Mouse (Mus musculus): ENCODE measurements around the gene Olfr1024. TPM values are rescaled to one million over a fixed set of nuclear protein-coding genes. Genes with fewer than 3 reads are reported as not detected.

Olfr1024 gene
- not detected in 2 replicates for polyA plus RNA-seq (2015; fragmentation: Nextera tagmentation; extraction: Ambion mirVana)

DNA sequence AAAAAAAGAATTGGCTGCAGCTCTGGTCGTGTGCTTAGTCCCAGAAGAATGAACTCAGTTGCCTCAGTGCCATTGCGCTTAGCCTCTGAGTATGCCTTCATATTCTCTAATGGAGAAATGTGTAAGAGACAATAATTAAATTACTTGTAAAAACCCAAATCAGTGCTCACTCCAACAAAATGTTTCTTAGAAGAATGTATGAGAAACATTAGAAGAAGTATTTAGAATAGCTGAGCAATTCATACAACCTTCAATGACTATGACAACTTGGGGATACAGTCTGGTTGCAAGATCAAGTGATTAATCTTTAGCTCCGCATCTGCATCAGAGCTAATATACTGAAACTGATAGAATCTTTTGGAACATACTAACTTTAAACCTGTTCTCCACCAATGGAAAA is at the start of gene Olfr1024:
Gene Olfr1024, minus strand, starts transcription at position 101 of the 400 bp plus-strand sequence.
- Histone ChIP-seq H3K27ac (replicated peaks) (no peak within 1 kb of the TSS), H3K4me1 (replicated peaks) (no peaks in the 10 kb centered on the region), H3K27me3 (no peaks in the 10 kb centered on the region), H3K9me3 (no peaks in the 10 kb centered on the region; the same call in 1 of the 2 replicates), H3K4me3 (no peak within 1 kb of the TSS), H3K4me2 (no peak within 1 kb of the TSS), H3K36me3 (no peaks in the 10 kb centered on the region), H3K9ac (no peak within 1 kb of the TSS)
- WGBS: 89% methylated on average over 3 of the region's 3 CpGs
- ATAC-seq (ENCODE audit: low FRiP score, low read depth): no peak

DNA sequence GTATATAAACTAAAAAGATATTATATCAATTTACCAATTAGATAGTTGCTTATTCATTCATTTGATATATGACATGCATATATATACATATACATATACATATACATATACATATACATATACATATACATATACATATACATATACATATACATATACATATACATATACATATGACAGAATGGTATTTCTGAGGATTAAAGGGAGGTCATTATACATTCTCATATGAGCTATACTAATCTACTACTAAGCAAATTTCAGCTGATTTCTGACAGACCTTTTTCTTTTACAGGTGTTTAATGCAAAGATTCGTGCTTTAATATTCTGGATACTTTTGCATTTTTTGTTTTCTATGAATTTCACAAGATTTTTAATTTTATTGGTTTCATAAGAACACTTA is 45.3 kb upstream of the Olfr1024 start, which contains the start of gene Olfr1028:
Gene Olfr1028, plus strand, starts transcription at position 301 of the 400 bp plus-strand sequence.
- no peak within 1 kb of the TSS for H3K27ac ChIP-seq (replicated peaks)
- no peaks in the 10 kb centered on the region for H3K36me3 ChIP-seq
- H3K9ac ChIP-seq: no peak within 1 kb of the TSS
- no peaks in the 10 kb centered on the region for H3K4me1 ChIP-seq (replicated peaks)
- WGBS: 79% methylated on average over 1 of the region's 1 CpGs
- H3K9me3 ChIP-seq: no peaks in the 10 kb centered on the region
- no peak within 1 kb of the TSS for H3K4me2 ChIP-seq
- H3K27me3 ChIP-seq: no peaks in the 10 kb centered on the region
- no peak for ATAC-seq (ENCODE audit: low FRiP score, low read depth)
- no peak within 1 kb of the TSS for H3K4me3 ChIP-seq

DNA sequence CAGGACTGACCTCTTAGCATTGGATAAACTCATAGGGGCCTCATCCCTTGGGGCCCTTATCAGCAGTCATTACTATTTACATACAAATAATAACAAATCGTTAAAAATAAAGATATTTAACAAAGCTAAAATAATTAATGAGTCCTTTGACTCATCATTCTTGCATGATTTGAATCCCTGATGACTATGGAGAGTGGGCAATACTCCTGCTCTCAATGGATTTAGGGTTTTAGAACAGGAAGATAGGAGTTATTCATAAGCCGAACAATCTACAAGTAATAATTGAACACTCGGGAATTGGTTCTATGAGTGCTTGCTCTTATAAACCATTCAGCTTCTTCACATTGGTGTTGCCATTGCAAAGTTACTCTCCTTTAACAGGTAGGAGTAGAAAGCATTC is 16.4 kb upstream of the Olfr1024 start, which contains the start of gene Olfr1026:
Gene Olfr1026, plus strand, starts transcription at position 301 of the 400 bp plus-strand sequence.
- no peak for ATAC-seq (ENCODE audit: low FRiP score, low read depth)
- H3K4me2 ChIP-seq: no peak within 1 kb of the TSS
- no peaks in the 10 kb centered on the region for H3K27me3 ChIP-seq
- no peak within 1 kb of the TSS for H3K4me3 ChIP-seq
- H3K36me3 ChIP-seq: no peaks in the 10 kb centered on the region
- H3K27ac ChIP-seq (replicated peaks): no peak within 1 kb of the TSS
- no peaks in the 10 kb centered on the region for H3K4me1 ChIP-seq (replicated peaks)
- 94% methylated on average over 3 of the region's 3 CpGs for WGBS
- H3K9ac ChIP-seq: no peak within 1 kb of the TSS
- H3K9me3 ChIP-seq: no peaks in the 10 kb centered on the region

DNA sequence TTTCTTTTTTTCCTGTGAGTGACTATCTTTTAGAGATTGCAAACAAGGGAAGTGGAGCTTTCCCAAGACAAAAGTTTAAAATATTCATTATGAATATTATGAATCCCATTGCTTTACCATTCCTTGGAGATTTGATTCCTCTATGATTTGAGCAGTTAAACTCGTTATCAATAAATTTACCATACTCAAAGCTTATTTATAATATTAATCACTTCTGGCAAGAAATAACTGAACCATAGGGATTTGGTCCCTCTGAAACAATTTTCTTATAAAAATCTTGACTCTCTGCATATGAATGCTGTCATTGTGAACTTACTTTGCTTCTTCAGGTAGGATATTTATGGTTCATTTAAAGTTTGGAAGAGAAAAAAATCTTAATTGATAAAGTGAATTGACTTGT is 10.0 kb upstream of the Olfr1024 start, which contains the start of gene Olfr1025-ps1:
Gene Olfr1025-ps1, plus strand, starts transcription at position 301 of the 400 bp plus-strand sequence.
- 54% methylated on average over 1 of the region's 1 CpGs for WGBS
- no peak within 1 kb of the TSS for H3K4me3 ChIP-seq
- ATAC-seq (ENCODE audit: low FRiP score, low read depth): no peak
- no peak within 1 kb of the TSS for H3K4me2 ChIP-seq
- no peak within 1 kb of the TSS for H3K9ac ChIP-seq
- H3K9me3 ChIP-seq: no peaks in the 10 kb centered on the region
- H3K4me1 ChIP-seq (replicated peaks): no peaks in the 10 kb centered on the region
- H3K27ac ChIP-seq (replicated peaks): no peak within 1 kb of the TSS
- H3K27me3 ChIP-seq: no peaks in the 10 kb centered on the region
- H3K36me3 ChIP-seq: no peaks in the 10 kb centered on the region

DNA sequence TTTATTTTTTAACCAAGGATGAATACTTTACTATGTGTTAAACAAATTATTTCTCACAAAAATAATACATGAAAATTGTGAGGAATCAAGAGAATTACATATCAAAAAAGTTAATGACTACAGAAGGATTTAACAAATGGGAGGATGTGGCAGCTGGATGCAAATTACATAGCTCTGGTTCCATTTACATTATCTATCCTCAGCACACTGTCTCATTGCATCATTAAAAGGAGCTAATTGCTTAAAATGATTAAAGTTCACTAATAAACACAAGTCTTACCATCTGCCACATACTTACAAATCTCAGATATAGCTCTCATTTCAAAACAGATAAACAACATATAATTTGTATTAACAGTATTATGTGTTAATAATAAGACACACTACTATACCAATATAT is 8.3 kb upstream of the Olfr1024 start:
- Histone ChIP-seq H3K36me3 (no peaks in the 10 kb centered on the region), H3K4me1 (replicated peaks) (no peaks in the 10 kb centered on the region), H3K4me3 (no peak overlapping the region), H3K9me3 (no peaks in the 10 kb centered on the region), H3K4me2 (no peak overlapping the region), H3K9ac (no peak overlapping the region), H3K27me3 (no peaks in the 10 kb centered on the region), H3K27ac (replicated peaks) (no peak overlapping the region)
- no peak for ATAC-seq (ENCODE audit: low FRiP score, low read depth)

DNA sequence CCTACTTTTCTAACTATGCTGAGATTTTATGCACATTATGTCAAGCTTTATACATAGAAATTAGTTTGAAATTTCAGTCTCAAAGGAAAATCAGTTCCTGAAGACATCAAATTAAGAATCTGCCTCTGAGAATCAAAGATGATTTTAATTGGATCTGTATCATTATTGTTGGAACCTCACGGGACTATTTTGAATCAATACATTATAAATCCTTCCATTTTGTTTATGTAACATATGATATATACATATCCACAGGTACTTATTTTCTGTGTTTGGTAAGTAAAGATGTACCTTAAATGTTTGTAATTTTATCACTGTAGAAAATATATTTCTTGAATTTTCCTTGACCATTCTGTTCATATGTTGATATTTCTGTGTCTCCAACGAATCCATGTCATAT is 19.5 kb downstream of the Olfr1024 start, which contains the start of gene Olfr1023:
Gene Olfr1023, plus strand, starts transcription at position 301 of the 400 bp plus-strand sequence.
- H3K4me3 ChIP-seq: no peak within 1 kb of the TSS
- WGBS: 83% methylated on average over 2 of the region's 2 CpGs
- ATAC-seq (ENCODE audit: low FRiP score, low read depth): no peak
- no peak within 1 kb of the TSS for H3K4me2 ChIP-seq
- H3K4me1 ChIP-seq (replicated peaks): no peaks in the 10 kb centered on the region
- no peak within 1 kb of the TSS for H3K27ac ChIP-seq (replicated peaks)
- H3K9me3 ChIP-seq: no peaks in the 10 kb centered on the region
- H3K36me3 ChIP-seq: no peaks in the 10 kb centered on the region
- no peaks in the 10 kb centered on the region for H3K27me3 ChIP-seq
- no peak within 1 kb of the TSS for H3K9ac ChIP-seq

DNA sequence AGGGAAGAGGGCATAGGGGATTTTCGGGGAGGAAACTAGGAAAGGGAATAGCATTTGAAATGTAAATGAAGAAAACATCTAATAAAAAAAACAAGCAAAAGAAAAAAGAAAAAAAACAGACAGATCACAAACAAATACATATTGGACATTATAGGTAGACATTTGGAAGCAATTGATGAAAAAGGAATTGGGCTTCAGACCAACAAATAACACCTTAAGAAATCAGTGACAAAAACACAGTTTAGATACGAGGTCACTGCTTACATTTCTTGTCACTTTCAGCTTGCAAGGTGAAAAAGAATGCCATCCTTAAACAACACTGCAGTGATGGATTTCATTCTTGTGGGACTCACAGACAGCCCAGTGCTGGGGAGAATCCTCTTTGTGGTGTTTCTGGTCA is 36.6 kb downstream of the Olfr1024 start, which contains the start of gene Olfr1022:
Gene Olfr1022, plus strand, starts transcription at position 301 of the 400 bp plus-strand sequence.
- Histone ChIP-seq H3K36me3 (no peaks in the 10 kb centered on the region), H3K27ac (replicated peaks) (no peak within 1 kb of the TSS), H3K27me3 (no peaks in the 10 kb centered on the region), H3K4me1 (replicated peaks) (no peaks in the 10 kb centered on the region), H3K9ac (no peak within 1 kb of the TSS), H3K4me2 (no peak within 1 kb of the TSS), H3K4me3 (no peak within 1 kb of the TSS), H3K9me3 (no peaks in the 10 kb centered on the region)
- WGBS: 73% methylated on average over 2 of the region's 2 CpGs
- ATAC-seq (ENCODE audit: low FRiP score, low read depth): no peak

Other genes starting within 250 kb of the Olfr1024 start
- gene Olfr154, start 240.6 kb downstream of the Olfr1024 start, polyA plus RNA-seq (2015; fragmentation: Nextera tagmentation; extraction: Ambion mirVana): not detected in 2 replicates
- not detected in 2 replicates for gene Olfr1006, start 226.3 kb downstream of the Olfr1024 start, polyA plus RNA-seq (2015; fragmentation: Nextera tagmentation; extraction: Ambion mirVana)
- not detected in 2 replicates for gene Olfr1008, start 215.6 kb downstream of the Olfr1024 start, polyA plus RNA-seq (2015; fragmentation: Nextera tagmentation; extraction: Ambion mirVana)
- gene Olfr1009, start 189.6 kb downstream of the Olfr1024 start, polyA plus RNA-seq (2015; fragmentation: Nextera tagmentation; extraction: Ambion mirVana): not detected in 2 replicates
- gene Olfr1012, start 142.3 kb downstream of the Olfr1024 start, polyA plus RNA-seq (2015; fragmentation: Nextera tagmentation; extraction: Ambion mirVana): not detected in 2 replicates
- gene Olfr1013, start 138.0 kb downstream of the Olfr1024 start, polyA plus RNA-seq (2015; fragmentation: Nextera tagmentation; extraction: Ambion mirVana): not detected in 2 replicates
- not detected in 2 replicates for gene Olfr1014, start 132.3 kb downstream of the Olfr1024 start, polyA plus RNA-seq (2015; fragmentation: Nextera tagmentation; extraction: Ambion mirVana)
- not detected in 2 replicates for gene Olfr1015, start 123.0 kb downstream of the Olfr1024 start, polyA plus RNA-seq (2015; fragmentation: Nextera tagmentation; extraction: Ambion mirVana)
- gene Olfr1016, start 102.5 kb downstream of the Olfr1024 start, polyA plus RNA-seq (2015; fragmentation: Nextera tagmentation; extraction: Ambion mirVana): not detected in 2 replicates
- gene Olfr1018, start 86.6 kb downstream of the Olfr1024 start, polyA plus RNA-seq (2015; fragmentation: Nextera tagmentation; extraction: Ambion mirVana): not detected in 2 replicates
- not detected in 2 replicates for gene Olfr1019, start 59.6 kb downstream of the Olfr1024 start, polyA plus RNA-seq (2015; fragmentation: Nextera tagmentation; extraction: Ambion mirVana)
- not detected in 2 replicates for gene Olfr1020, start 58.0 kb downstream of the Olfr1024 start, polyA plus RNA-seq (2015; fragmentation: Nextera tagmentation; extraction: Ambion mirVana)
- gene Olfr1022, start 36.5 kb downstream of the Olfr1024 start, polyA plus RNA-seq (2015; fragmentation: Nextera tagmentation; extraction: Ambion mirVana): not detected in 2 replicates
- gene Olfr1023, start 19.4 kb downstream of the Olfr1024 start, polyA plus RNA-seq (2015; fragmentation: Nextera tagmentation; extraction: Ambion mirVana): not detected in 2 replicates
- not detected in 2 replicates for gene Olfr1025-ps1, start 10.1 kb upstream of the Olfr1024 start, polyA plus RNA-seq (2015; fragmentation: Nextera tagmentation; extraction: Ambion mirVana)
- gene Olfr1026, start 16.5 kb upstream of the Olfr1024 start, polyA plus RNA-seq (2015; fragmentation: Nextera tagmentation; extraction: Ambion mirVana): not detected in 2 replicates
- gene Olfr1028, start 45.4 kb upstream of the Olfr1024 start, polyA plus RNA-seq (2015; fragmentation: Nextera tagmentation; extraction: Ambion mirVana): not detected in 2 replicates
- gene Olfr1029, start 68.8 kb upstream of the Olfr1024 start, polyA plus RNA-seq (2015; fragmentation: Nextera tagmentation; extraction: Ambion mirVana): not detected in 2 replicates
- not detected in 2 replicates for gene Olfr1030, start 74.2 kb upstream of the Olfr1024 start, polyA plus RNA-seq (2015; fragmentation: Nextera tagmentation; extraction: Ambion mirVana)
- not detected in 2 replicates for gene Olfr1031, start 85.3 kb upstream of the Olfr1024 start, polyA plus RNA-seq (2015; fragmentation: Nextera tagmentation; extraction: Ambion mirVana)
- gene Olfr1032, start 100.5 kb upstream of the Olfr1024 start, polyA plus RNA-seq (2015; fragmentation: Nextera tagmentation; extraction: Ambion mirVana): not detected in 2 replicates
- 0.25 TPM in 1 of 2 replicates, not detected in the other for gene Olfr1033, start 115.6 kb upstream of the Olfr1024 start, polyA plus RNA-seq (2015; fragmentation: Nextera tagmentation; extraction: Ambion mirVana)
- not detected in 2 replicates for gene Olfr1034, start 140.8 kb upstream of the Olfr1024 start, polyA plus RNA-seq (2015; fragmentation: Nextera tagmentation; extraction: Ambion mirVana)
- not detected in 2 replicates for gene Olfr1036, start 168.9 kb upstream of the Olfr1024 start, polyA plus RNA-seq (2015; fragmentation: Nextera tagmentation; extraction: Ambion mirVana)
- not detected in 2 replicates for gene Olfr1037, start 182.3 kb upstream of the Olfr1024 start, polyA plus RNA-seq (2015; fragmentation: Nextera tagmentation; extraction: Ambion mirVana)
- not detected in 2 replicates for gene Olfr1039, start 230.9 kb upstream of the Olfr1024 start, polyA plus RNA-seq (2015; fragmentation: Nextera tagmentation; extraction: Ambion mirVana)
- not detected in 2 replicates for gene Olfr1040, start 241.7 kb upstream of the Olfr1024 start, polyA plus RNA-seq (2015; fragmentation: Nextera tagmentation; extraction: Ambion mirVana)